Mouse (Mus musculus) layer of hippocampus, adult 8-10 months (tissue): ENCODE data around the gene Dhx34. TPM values are rescaled to one million over a fixed set of nuclear protein-coding genes. Genes with fewer than 3 reads are reported as not detected.

Source experiments
- DNase-seq, 2 experiments: peaks; one replicate each; pipeline ENCODE4 v3.0.0; 2022; ENCODE audit warnings: low spot score in 2 of 2
- total RNA-seq, 4 experiments: library from RNA; stranded (reverse); gene quantifications; 2 replicates each; pipeline ENCODE4 v1.2.4; 2022

Gene Dhx34
- total RNA-seq, 4 experiments from 2014 or later, result 12.4 to 17.6 (median 13.5) TPM

DNA sequence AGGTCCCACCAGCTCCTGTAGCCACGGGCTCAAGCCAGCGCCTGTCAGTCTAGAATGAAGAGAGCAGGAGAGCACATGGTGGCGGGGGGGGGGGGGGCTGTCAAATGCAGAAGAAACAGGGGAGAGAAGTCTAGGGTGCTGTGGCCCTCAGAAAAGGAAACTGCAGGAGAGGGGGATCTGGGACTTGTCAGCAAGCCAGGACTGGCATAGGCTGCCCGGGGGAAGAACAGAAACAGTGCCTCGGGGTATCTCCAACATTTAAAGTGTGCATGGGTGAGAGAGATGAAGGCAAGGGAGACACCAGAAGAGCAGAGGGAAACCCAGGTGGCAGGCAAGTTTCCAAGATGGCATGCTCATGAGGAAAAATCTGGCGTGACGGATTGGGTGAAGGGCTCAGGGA is 59.8 kb downstream of the Dhx34 start:
- DNase-seq, result no peak

GRCm38 (mm10) chr7:16161302-16161701 is 60.5 kb downstream of the Dhx34 start:
- DNase-seq, result no peak

DNA sequence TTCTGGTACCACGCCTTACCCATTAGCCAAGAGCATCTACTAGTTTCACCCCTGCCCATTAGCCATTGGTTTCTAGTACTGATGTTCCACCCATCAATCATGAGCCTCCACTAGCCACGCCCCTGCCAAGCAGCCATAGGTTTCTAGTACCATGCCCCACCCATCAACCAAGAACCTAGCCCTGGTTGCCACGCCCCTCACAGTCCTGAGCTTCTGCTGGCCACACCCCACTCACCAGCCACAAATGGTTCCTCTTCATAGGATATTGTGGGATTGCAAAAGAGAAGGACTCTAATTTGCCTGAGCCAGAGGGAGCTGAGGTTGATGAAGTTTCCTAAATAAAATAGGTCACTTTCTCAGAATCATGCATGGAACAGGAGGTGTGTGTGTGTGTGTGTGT is 61.1 kb downstream of the Dhx34 start:
- DNase-seq, result no peak

DNA sequence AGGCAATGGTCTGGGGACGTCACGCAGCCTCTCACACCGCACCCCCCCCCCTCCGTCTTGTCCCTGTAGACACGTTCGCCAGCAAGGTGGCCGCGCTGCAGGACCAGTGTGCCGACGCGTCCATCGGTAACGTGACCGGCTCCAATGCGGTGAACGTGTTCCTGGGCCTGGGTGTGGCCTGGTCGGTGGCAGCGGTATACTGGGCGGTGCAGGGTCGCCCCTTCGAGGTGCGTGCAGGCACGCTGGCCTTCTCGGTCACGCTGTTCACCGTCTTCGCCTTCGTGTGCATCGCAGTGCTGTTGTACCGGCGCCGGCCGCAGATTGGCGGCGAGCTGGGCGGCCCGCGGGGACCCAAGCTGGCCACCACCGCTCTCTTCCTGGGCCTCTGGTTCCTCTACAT is 63.1 kb downstream of the Dhx34 start:
- DNase-seq, result no peak

DNA sequence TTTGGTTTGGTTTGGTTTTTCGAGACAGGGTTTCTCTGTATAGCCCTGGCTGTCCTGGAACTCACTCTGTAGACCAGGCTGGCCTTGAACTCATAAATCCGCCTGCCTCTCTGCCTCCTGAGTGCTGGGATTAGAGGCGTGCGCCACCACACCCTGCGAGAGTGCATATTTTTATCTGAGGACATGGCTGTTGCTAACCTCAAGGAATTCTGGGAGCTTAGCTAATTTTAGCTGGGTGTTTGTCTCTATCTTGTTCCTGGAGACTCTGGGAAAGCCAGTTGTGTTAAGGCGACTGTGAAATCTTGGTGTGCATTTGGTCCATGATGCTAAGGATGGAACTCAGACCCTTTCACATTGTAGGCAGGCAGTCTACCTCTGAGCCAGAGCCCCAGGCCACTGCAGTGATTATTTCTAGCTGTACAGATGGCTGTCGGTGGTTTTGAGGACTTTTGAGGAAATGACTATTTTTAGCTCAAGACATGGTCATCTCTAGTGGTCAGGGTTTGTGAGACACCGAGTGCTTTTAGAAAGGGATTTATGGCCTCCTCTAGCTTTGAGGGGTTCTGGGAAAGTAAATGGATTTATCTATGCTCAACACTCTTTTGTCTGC is 65.6 kb downstream of the Dhx34 start:
- DNase-seq, result no peak

- no peak for DNase-seq
Measured at GRCm38 (mm10) chr7:16155132-16155872, 66.5 kb downstream of the Dhx34 start.

- DNase-seq, result peak in 1 of 2 experiments; percentile 56
Measured at GRCm38 (mm10) chr7:16153522-16153921, 68.3 kb downstream of the Dhx34 start.

DNA sequence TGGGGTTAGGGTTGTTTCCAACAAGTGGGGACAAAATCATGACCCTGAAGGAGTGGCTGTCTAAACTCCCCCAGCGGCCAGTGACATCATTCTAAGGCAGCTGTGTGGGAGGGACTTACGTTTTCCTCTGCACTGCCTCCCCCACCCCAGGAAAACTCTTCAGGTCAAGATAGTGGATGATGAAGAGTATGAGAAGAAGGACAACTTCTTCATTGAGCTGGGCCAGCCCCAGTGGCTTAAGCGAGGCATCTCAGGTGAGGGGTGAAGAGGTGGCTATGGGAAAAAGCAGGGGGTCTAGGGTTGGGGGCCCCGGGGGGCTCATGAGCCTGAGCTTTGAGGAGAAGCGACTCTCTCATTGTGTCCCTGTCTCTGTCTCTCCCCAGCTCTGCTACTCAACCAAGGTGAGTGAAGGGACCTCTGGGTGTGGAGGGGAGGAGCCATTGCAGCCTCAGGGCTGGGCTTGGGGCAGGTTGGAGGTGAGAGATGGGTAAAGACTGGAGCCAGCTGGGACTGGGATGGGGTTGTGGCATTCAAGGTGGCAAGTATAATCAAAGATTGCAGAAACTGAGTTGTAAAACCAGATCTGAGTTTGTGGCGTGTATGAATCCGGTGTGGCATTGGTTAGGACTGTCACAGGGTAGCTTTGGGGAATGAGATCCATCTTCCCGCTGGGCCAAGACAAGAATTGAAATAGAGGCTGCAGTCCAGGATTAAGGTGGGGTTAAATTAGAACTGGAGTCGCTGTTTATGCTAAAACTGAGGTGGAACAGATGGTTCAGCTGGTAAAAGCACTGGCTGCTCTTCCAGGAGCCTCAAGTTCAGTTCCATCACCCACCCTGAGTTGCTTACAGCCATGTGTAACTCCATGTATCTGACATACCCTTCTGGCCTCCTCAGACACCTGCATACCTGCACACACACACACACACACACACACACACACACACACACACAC is 71.4 kb downstream of the Dhx34 start:
- DNase-seq, result no peak

GRCm38 (mm10) chr7:16149241-16149640 is 72.6 kb downstream of the Dhx34 start:
- peak; percentile 85 to 90 for DNase-seq

- DNase-seq, result no peak
Measured at GRCm38 (mm10) chr7:16147643-16148042, 74.2 kb downstream of the Dhx34 start.

Other genes starting within 250 kb of the Dhx34 start
- gene Bicra, start 174.1 kb downstream of the Dhx34 start, total RNA-seq, result 10 to 100 TPM; 15.4 to 20.0 (median 17.2) TPM
- gene Zfp541, start 160.2 kb downstream of the Dhx34 start, total RNA-seq, result under 1 TPM; 0.67 to 0.98 (median 0.84) TPM
- gene Napa, start 123.6 kb downstream of the Dhx34 start, total RNA-seq, result 100 to 1,000 TPM; 289 to 306 (median 297) TPM
- gene Kptn, start 102.1 kb downstream of the Dhx34 start, total RNA-seq, result 10 to 100 TPM; 35.4 to 47.0 (median 41.5) TPM
- 100 to 1,000 TPM; 237 to 262 (median 255) TPM for gene Slc8a2, start 92.2 kb downstream of the Dhx34 start, total RNA-seq
- 10 to 100 TPM; 36.4 to 42.8 (median 40.1) TPM for gene Meis3, start 46.9 kb downstream of the Dhx34 start, total RNA-seq
- gene C5ar2, start 22.1 kb upstream of the Dhx34 start, total RNA-seq, result 1 to 10 TPM in 2 of 4 experiments, under 1 TPM in 2; 0.54 to 1.7 (median 1.1) TPM
- 1 to 10 TPM in 3 of 4 experiments, under 1 TPM in 1; 0.61 to 5.4 (median 3.0) TPM for gene C5ar1, start 37.5 kb upstream of the Dhx34 start, total RNA-seq
- 10 to 100 TPM; 30.9 to 39.3 (median 33.1) TPM for gene Inafm1, start 51.6 kb upstream of the Dhx34 start, total RNA-seq
- gene Ccdc9, start 64.8 kb upstream of the Dhx34 start, total RNA-seq, result 10 to 100 TPM; 72.6 to 88.3 (median 86.3) TPM
- gene Bbc3, start 86.4 kb upstream of the Dhx34 start, total RNA-seq, result 10 to 100 TPM in 3 of 4 experiments, 1 to 10 TPM in 1; 8.9 to 14.4 (median 10.9) TPM
- 10 to 100 TPM; 89.6 to 93.3 (median 91.9) TPM for gene Sae1, start 165.8 kb upstream of the Dhx34 start, total RNA-seq
- gene Zc3h4, start 178.9 kb upstream of the Dhx34 start, total RNA-seq, result 10 to 100 TPM; 43.3 to 50.2 (median 47.1) TPM
- gene Tmem160, start 230.7 kb upstream of the Dhx34 start, total RNA-seq, result 10 to 100 TPM; 53.2 to 76.7 (median 67.9) TPM